Mouse (Mus musculus) limb, embryonic 14.5 days (tissue): Measurements from ENCODE around the gene Pced1b. TPM values are rescaled to one million over a fixed set of nuclear protein-coding genes. Genes with fewer than 3 reads are reported as not detected.

Experiments
- ATAC-seq: fragments of 200-750 bp; cut with Nextera tagmentation; 2 replicates; pipeline ENCODE4 v1.8.0; 2017; ENCODE audit warnings: low read depth, moderate number of reproducible peaks, moderate TSS enrichment; ENCODE audit not compliant: low FRiP score
- DNase-seq: peaks from one replicate; pipeline ENCODE4 v3.0.0-alpha.2; 2015; ENCODE audit warnings: low spot score
- H3K27ac ChIP-seq: fragments of 300-500 bp; sonication (generic); replicated peaks from 2 replicates; pipeline ENCODE4 v1.5.1; 2014; ENCODE audit warnings: low read depth, mild to moderate bottlenecking, low read length, moderate library complexity, mixed read lengths
- H3K27me3 ChIP-seq: fragments of 300-500 bp; sonication (generic); 2 replicates; pipeline ENCODE4 v1.6.1; 2014; ENCODE audit warnings: low read length, mixed read lengths; ENCODE audit not compliant: control insufficient read depth, insufficient read depth
- H3K36me3 ChIP-seq: fragments of 300-500 bp; sonication (generic); 2 replicates; pipeline ENCODE4 v1.6.1; 2014; ENCODE audit warnings: mild to moderate bottlenecking, low read length, moderate library complexity, mixed read lengths; ENCODE audit not compliant: control insufficient read depth, insufficient read depth
- H3K4me1 ChIP-seq: fragments of 300-500 bp; sonication (generic); 2 replicates; pipeline ENCODE4 v1.6.1; 2014; ENCODE audit warnings: antibody characterized with exemption, low read length, mixed read lengths; ENCODE audit not compliant: control insufficient read depth, insufficient read depth
- H3K4me2 ChIP-seq: fragments of 300-500 bp; sonication (generic); replicated peaks from 2 replicates; pipeline ENCODE4 v1.6.1; 2014; ENCODE audit warnings: low read depth, mild to moderate bottlenecking, low read length, moderate library complexity; ENCODE audit not compliant: severe bottlenecking
- H3K4me3 ChIP-seq: fragments of 300-500 bp; sonication (generic); replicated peaks from 2 replicates; pipeline ENCODE4 v1.5.1; 2014; ENCODE audit warnings: low read length
- H3K9ac ChIP-seq: fragments of 300-500 bp; sonication (generic); 2 replicates; pipeline ENCODE4 v1.6.1; 2014; ENCODE audit warnings: mild to moderate bottlenecking, low read depth, low read length, moderate library complexity; ENCODE audit not compliant: severe bottlenecking
- H3K9me3 ChIP-seq: fragments of 300-500 bp; sonication (generic); 2 replicates; pipeline ENCODE4 v1.6.1; 2016; ENCODE audit warnings: low read length; ENCODE audit not compliant: control insufficient read depth
- POLR2A ChIP-seq: fragments of 200-500 bp; IDR thresholded peaks from 2 replicates; pipeline ENCODE4 v1.8.0; 2012; ENCODE audit warnings: inconsistent platforms, mild to moderate bottlenecking, moderate library complexity, borderline replicate concordance; ENCODE audit not compliant: insufficient read depth, insufficient read length; ENCODE audit errors: extremely low read depth
- WGBS: fragments of 180-500 bp; shearing (Covaris S2); extraction: QIAGEN DNeasy Blood & Tissue Kit; methylation state at CpG from one replicate; pipeline ENCODE4 v1.1.7; 2014; 5-methylcytosine and 5-hydroxymethylcytosine counted together
- polyA plus RNA-seq, 2 experiments: library from polyadenylated mRNA; depleted of rRNA in 1 of 2; stranded (reverse) in 1 of 2; unstranded in 1 of 2; fragments of >200 nt; fragmentation: Nextera tagmentation in 1 of 2; extraction: Ambion mirVana in 1 of 2; gene quantifications; 2 replicates each; pipeline versions ENCODE4 v1.2.1 to v1.2.3; 2012 to 2014

Pced1b gene
- polyA plus RNA-seq, 2 experiments, result 3.8 to 7.9 TPM

- no peak overlapping the region for H3K4me3 ChIP-seq
- H3K4me2 ChIP-seq, result no peak overlapping the region
- H3K4me1 ChIP-seq, result no peaks in the 10 kb centered on the region
- TF ChIP-seq POLR2A, result no peak
- no peak overlapping the region for H3K27ac ChIP-seq
- H3K9me3 ChIP-seq, result no peaks in the 10 kb centered on the region
- no peaks in the 10 kb centered on the region for H3K27me3 ChIP-seq
- no peak for ATAC-seq
- H3K36me3 ChIP-seq, result no peaks in the 10 kb centered on the region
- WGBS, result 39% methylated on average over 7 of the region's 7 CpGs
- DNase-seq, result no peak
- H3K9ac ChIP-seq, result no peak overlapping the region
Observed at GRCm38 (mm10) chr15:97376081-97376742, 129.3 kb downstream of the Pced1b start.

- no peak for TF ChIP-seq POLR2A
- no peak overlapping the region for H3K4me3 ChIP-seq
- ATAC-seq (no peak), DNase-seq (no peak)
- no peaks in the 10 kb centered on the region for H3K27me3 ChIP-seq
- no peaks in the 10 kb centered on the region for H3K36me3 ChIP-seq
- no peak overlapping the region for H3K9ac ChIP-seq
- no peaks in the 10 kb centered on the region for H3K4me1 ChIP-seq
- H3K4me2 ChIP-seq, result 0 out of 2 replicates have a peak overlapping the region, but pooled peaks have one; percentile 17
- WGBS, result 27% methylated on average over 18 of the region's 19 CpGs
- no peaks in the 10 kb centered on the region for H3K9me3 ChIP-seq
- H3K27ac ChIP-seq, result no peak overlapping the region
Observed at GRCm38 (mm10) chr15:97376792-97377222, 129.9 kb downstream of the Pced1b start.

- Histone ChIP-seq H3K4me3 (no peak overlapping the region), H3K36me3 (no peaks in the 10 kb centered on the region), H3K4me1 (no peaks in the 10 kb centered on the region), H3K4me2 (no peak overlapping the region), H3K27me3 (no peaks in the 10 kb centered on the region), H3K9me3 (no peaks in the 10 kb centered on the region), H3K27ac (no peak overlapping the region), H3K9ac (no peak overlapping the region)
- ATAC-seq (no peak), DNase-seq (no peak)
- WGBS, result 81% methylated on average over 4 of the region's 4 CpGs
- TF ChIP-seq POLR2A, result no peak
Observed at GRCm38 (mm10) chr15:97378061-97378460, 131.2 kb downstream of the Pced1b start.

GRCm38 (mm10) chr15:97379489-97380304, 132.8 kb downstream of the Pced1b start:
- WGBS, result 82% methylated on average over 11 of the region's 12 CpGs
- Histone ChIP-seq H3K4me3 (no peak overlapping the region), H3K36me3 (no peaks in the 10 kb centered on the region), H3K9ac (no peak overlapping the region), H3K9me3 (no peaks in the 10 kb centered on the region), H3K4me1 (no peaks in the 10 kb centered on the region), H3K27me3 (no peaks in the 10 kb centered on the region), H3K4me2 (no peak overlapping the region), H3K27ac (no peak overlapping the region)
- no peak for DNase-seq
- ATAC-seq, result no peak
- no peak for TF ChIP-seq POLR2A

- Histone ChIP-seq H3K4me1 (no peaks in the 10 kb centered on the region), H3K27me3 (no peaks in the 10 kb centered on the region), H3K4me2 (no peak overlapping the region), H3K27ac (no peak overlapping the region), H3K9ac (no peak overlapping the region), H3K36me3 (no peaks in the 10 kb centered on the region), H3K4me3 (no peak overlapping the region), H3K9me3 (no peaks in the 10 kb centered on the region)
- no peak for TF ChIP-seq POLR2A
- no peak for ATAC-seq
- 81% methylated on average over 3 of the region's 3 CpGs for WGBS
- no peak for DNase-seq
Observed at GRCm38 (mm10) chr15:97382567-97382966, 135.7 kb downstream of the Pced1b start.
